Mouse (Mus musculus) urinary bladder, postnatal 36 days (tissue): ENCODE data around the gene Cab39.

Experiments
- DNase-seq, 2 experiments: peaks; one replicate each; pipeline ENCODE4 v3.0.0; 2022; ENCODE audit warnings: low spot score in 2 of 2, mixed read lengths in 1 of 2

Gene Cab39

DNA sequence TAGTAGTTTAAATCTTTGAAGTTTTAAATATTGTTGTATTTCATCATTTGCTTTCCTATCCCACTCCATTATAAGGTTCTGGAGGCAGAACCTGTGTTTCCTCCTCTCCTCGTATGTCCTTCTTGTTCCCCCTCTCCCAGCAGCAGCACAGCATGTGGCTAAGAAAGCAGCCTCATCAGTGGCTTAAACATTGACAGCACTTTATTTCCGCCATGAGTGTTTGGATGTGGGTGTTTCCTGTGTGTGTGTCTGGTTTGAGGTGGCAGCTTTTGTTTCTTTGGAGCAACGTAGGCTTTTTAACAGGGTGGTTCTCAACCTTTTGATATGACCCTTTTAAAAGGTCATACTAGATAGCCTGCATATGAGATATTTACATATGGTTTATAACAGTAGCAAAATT, 52.2 kb downstream of the Cab39 start:
- no peak for DNase-seq

DNA sequence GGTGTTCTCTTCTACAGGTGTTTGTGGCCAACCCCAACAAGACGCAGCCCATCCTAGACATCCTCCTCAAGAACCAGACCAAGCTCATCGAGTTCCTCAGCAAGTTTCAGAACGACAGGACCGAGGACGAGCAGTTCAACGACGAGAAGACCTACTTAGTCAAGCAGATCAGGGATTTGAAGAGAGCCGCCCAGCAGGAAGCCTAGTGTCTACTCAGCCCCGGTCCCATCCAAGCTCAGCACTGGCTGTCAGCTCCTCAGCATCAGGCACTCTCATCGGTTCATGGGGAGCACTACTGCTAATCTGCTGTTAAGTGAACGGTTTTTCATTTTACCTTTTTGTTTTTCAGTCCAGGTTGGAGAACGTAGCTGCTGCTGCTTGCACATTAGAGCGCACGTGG, 55.8 kb downstream of the Cab39 start:
- no peak for DNase-seq

DNA sequence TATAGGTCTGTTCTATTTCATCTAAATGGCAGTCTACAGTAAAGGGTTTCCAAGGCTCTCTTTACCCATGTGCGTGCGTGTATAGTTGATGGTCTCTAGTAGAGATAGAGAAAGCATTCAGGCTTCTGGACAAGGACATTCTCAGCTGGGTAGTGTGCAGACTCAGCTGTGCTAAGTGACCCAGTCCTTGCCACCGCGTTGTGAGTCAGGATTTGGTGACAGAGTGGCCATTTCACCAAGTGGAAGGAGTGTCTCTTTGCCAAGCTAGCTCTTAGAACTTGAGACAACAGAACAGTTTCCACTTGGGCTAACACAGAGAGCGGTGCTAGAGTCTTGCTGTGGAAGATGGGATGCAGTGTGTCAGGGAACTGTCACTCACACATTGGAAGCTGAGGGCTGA, 57.6 kb downstream of the Cab39 start:
- no peak for DNase-seq

- peak; percentile 55 to 70 for DNase-seq
Measured at GRCm38 (mm10) chr1:85852996-85853689, 59.9 kb downstream of the Cab39 start.

- DNase-seq: no peak
Measured at GRCm38 (mm10) chr1:85853865-85854264, 60.6 kb downstream of the Cab39 start.

GRCm38 (mm10) chr1:85854475-85854874, 61.2 kb downstream of the Cab39 start:
- DNase-seq: no peak

DNA sequence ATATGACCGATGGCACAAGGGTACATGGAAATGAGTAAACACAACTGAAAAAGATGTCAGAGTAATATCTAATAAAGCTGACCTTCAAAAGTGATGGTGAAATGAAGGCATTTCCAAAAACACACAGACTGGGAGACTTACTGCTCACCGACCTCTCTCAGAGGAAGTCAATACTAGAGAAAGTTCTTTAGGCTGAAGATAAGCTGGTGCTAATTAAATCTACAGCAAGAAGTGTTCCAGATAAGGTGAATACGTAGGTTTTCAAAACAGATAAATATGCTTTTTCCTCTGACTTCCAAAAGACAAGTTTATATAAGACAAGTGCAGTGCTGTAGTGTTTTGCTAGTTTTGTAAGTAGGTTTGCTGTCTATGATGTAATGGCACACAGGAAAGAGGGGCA, 63.0 kb downstream of the Cab39 start:
- no peak for DNase-seq

- no peak for DNase-seq
Measured at GRCm38 (mm10) chr1:85857261-85857754, 64.1 kb downstream of the Cab39 start.

DNA sequence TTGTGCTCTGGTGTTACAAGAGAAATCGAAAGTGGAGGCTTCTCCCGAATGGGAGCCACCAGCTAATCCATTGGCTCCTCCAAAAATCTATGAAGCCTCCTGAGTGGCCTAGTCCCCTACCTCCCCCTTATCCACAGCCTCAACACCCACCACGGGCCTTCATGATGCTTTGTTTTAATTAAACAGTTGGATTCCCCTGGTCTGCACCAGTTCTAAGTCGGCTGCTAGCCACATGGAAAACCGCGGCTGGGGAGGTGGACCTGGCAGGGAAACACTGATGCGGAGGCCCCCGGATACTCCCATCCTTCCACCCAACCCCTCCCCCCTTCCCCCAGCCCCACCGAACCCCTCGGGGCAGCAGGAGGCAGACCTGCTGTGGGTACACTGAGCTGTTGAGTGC, 71.1 kb downstream of the Cab39 start:
- no peak for DNase-seq

GRCm38 (mm10) chr1:85870001-85870400, 76.8 kb downstream of the Cab39 start:
- DNase-seq: no peak

DNA sequence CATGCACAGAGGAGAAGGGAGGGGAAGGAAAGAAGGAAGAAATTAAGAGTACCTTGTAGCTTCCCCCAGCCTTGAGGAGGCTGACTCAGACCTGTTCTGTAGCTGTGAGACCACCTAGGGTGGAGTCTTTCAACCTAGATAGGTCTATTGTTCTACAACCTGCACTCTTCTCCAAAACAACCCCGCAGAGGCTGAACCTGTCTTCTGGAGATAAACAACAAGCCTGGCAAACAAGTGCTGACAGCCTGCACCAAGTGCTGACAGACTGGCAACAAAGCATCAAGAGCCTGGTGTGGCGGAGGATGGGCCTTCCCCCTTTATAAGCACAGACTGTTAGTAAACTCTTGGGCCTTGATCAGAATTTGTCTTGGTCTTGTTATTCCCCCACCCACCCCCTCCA, 77.3 kb downstream of the Cab39 start:
- no peak for DNase-seq

GRCm38 (mm10) chr1:85882003-85882402, 88.8 kb downstream of the Cab39 start:
- no peak for DNase-seq

DNA sequence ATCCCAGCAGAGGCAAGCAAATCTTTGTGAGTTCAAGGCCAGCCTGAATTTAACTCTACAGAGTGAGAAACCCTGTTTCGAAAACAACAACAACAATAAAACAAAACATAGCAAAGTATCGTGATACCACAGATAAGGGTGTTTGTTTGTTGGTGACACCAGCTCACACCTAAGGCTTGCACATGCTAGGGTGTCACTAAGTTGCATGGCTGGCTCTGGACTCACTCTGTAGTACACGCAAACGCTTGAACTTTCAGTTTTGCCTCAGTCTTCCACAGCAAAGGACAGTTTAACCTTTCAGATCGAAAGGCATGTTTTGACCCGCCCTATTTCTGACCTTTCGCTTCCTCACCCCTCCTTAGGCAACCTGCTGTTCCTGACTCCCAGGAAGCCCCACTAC, 94.0 kb downstream of the Cab39 start:
- no peak for DNase-seq

DNA sequence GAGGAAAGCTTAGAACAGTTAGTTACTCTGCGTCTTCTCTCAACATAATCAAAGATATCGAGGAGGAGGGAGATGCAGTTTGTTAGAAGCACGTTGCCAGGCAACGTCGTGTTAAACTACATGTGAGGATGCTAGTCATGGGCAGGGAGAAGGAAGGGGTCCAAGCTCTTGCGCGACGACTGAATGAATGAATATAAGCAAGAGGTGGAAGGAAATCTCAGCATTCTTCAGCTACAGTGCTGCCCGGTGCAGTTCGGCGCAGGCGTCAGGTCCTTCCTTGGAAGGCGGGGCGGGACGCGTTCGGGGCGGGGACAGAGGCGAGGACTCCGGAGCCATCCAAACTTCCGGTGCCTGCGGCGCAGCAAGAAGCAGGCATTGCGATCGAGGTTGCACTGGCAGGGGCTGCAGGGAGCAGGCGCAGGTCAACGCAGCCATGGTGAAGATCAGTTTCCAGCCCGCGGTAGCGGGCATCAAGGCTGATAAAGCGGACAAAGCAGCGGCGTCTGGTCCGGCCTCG, 101.0 kb downstream of the Cab39 start, which contains the start of gene Itm2c:
Gene Itm2c, plus strand, starts transcription at position 51 of the 517 bp plus-strand sequence.
- peak; percentile 90 to 91 for DNase-seq

GRCm38 (mm10) chr1:85894748-85895360, 101.6 kb downstream of the Cab39 start:
- peak; percentile 21 to 31 for DNase-seq

DNA sequence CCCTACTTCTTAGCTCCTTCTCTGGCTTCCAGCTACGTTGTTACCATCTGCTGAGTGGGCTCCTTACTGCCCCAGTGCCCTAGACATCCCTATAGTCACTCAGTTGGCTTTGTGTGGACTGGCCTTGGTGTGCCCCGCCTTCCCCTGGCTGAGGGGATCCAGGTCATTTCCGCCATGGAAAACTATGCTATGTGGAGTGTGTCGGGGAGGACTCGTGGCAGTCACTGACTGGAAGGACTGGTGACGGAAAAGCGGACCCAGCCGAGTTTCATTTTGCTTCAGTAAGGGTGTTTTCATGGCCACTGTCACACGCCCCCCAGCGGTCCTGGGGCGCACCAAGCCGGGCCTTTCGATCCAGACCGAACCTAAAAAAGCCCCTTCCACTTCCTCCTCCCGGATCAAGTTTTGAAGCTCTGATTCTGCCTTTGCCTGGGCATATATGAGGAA, 102.2 kb downstream of the Cab39 start:
- DNase-seq: peak; percentile 42 to 43

- DNase-seq: no peak
Measured at GRCm38 (mm10) chr1:85896110-85896509, 102.9 kb downstream of the Cab39 start.

DNA sequence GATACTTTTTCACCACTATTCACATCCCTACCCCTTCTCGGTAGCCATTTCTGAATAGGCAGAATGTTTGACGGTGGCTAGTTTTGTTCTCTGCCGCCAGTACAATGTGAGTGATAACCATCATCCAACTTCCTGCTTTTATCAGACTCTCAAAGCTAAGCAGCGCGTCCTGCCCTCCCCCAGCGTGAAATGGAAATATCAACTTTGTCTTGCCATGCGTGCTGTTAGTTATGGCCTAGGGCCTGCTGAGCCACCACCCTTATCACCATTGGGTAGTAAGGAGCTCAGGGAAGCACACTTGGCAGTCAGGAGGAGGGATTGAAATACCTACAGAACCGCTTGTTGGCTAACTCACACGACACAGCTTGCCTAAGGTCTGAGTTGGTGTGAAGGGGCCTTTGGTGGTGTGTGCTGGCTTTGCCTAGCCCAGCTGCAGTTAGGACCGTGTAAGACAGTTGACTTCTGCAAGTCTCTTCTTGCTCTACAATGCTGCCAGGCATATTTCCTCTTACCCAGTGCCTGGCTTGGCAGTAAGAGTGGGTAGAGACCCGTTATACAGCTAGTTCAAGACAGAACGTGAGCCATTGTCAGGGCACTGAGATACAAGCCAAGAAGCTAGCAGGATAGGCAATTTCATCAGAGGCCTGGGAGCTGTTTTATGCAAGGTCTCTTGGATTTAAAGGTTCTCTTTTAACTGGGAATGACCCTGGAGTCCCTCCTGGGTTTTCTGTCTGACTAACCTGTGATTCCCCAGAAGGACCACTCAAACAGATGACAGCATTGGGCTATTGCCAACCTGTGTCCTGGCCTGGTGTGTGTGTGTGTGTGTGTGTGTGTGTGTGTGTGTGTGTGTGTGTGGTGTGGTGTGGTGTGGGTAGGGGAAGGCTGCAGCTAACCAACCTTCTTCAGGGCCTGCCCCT, 103.8 kb downstream of the Cab39 start:
- peak; percentile 39 to 41 for DNase-seq

GRCm38 (mm10) chr1:85897901-85898760, 104.9 kb downstream of the Cab39 start:
- no peak for DNase-seq

GRCm38 (mm10) chr1:85898761-85899387, 105.6 kb downstream of the Cab39 start:
- DNase-seq: no peak

DNA sequence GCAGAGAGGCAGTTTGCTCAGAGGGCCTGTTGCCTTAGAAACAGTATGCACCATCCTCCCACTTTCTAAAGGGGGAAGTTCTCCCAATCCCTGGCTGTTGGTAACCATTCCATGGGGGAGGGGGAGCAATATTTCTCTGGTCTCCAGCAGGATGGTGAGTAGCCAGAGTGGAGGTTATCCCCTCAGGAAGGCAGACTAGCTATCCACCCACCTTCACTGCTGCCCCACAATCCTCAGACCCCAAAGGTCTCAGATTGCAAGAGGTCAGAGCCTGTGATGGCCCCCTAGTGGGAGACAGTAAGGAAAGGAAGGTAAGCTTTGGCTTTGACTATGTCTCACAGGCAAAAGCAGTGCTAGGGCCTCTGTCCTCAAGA, 106.1 kb downstream of the Cab39 start:
- DNase-seq: no peak
